Mouse (Mus musculus): Measurements from ENCODE around the gene Wasf2. TPM values are rescaled to one million over a fixed set of nuclear protein-coding genes. Genes with fewer than 3 reads are reported as not detected.

Gene Wasf2
- total RNA-seq, 2 experiments from 2014 or later = 32.0 to 33.1 TPM

DNA sequence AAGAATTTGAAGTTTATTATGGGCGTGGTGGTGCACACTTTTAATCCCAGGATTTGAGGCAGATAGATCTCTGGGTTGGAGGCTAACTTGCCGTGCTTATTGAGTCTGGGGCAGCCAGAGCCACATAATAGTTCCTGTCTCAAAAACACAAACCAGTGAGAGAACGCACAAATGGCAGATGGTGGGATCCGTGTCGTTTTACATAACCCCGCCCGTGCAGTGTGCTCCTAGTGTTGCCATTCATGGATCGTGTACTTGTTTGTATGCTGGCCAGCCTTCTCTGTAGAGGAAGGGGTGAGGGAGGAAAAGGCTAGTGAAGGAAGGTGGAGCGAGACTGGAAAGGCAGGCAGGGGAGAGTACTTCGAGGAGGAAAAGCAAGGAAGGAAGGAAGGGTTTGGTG is 26.5 kb downstream of the Wasf2 start:
- TF ChIP-seq CTCF (conservative IDR thresholded peaks at IDR 0.05) = no peak
- no peak overlapping the region for H3K4me3 ChIP-seq
- peak overlapping the region; percentile 61 for H3K27ac ChIP-seq
- peak; percentile 34 to 55 for DNase-seq (ENCODE audit: low spot score in 2 of 2)

DNA sequence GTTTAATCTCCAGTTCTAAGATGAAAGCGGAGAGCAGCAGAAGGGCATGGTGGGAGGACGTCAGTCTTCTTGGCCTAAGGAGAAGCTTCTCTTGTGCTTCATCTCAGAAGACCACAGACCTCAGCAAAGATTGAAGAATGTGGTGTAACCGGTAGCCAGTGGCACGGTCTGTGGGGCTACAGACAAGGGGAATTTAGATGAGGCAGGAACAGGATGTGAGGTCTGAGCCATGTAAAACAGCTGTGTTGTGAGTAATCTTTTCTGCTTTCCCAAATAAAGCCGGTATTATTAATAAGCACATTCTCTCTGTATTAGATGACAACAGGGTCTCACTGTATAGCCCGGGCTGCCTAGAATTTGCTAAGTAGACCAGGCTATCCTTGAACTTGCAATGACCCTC is 28.8 kb downstream of the Wasf2 start:
- no peak for DNase-seq (ENCODE audit: low spot score in 2 of 2)
- no peak for TF ChIP-seq CTCF (conservative IDR thresholded peaks at IDR 0.05)
- H3K4me3 ChIP-seq = no peak overlapping the region
- peak overlapping the region; percentile 25 for H3K27ac ChIP-seq

DNA sequence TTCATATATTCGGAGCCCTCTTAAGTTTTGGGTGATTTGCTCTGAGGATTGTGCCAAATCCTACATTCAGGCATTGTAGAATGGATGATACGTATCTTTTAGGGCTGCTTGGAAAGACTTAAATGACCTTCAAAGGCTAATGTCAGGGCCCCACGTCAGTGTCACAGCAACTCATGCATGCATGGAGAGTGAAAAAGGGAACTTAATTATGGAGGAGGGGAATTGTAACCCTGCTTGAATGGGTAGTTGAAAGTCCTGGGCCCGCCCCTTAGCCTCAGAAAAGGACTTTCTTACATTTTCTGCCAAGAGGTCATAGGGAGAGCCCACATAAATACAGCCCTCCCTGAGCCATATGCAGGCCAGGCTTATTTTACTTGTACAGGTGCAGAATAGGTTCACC is 29.3 kb downstream of the Wasf2 start:
- DNase-seq (ENCODE audit: low spot score in 2 of 2) = no peak

DNA sequence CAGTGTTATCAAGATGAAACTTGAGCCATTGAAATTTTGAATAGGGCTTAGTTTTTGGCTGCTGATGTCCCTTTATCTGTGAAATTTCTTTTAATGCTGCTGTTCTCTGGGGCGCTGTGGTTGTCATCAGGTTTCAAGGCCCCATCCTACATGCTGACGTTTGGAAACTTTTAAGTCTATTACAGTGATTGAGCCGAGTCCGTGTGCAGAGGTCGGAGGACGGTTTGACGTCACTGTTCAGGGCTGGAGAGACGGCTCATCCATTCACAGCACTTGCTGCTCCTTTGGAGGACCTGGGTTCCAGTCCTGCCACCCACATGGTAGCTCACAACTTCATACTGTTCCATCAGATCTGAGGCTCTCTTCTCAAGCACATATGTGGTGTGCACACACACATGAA is 29.9 kb downstream of the Wasf2 start:
- Histone ChIP-seq H3K27ac (peak overlapping the region; percentile 12; the same call in 1 of the 2 replicates), H3K4me3 (no peak overlapping the region)
- TF ChIP-seq CTCF (conservative IDR thresholded peaks at IDR 0.05) = no peak
- no peak for DNase-seq (ENCODE audit: low spot score in 2 of 2)

More for the DNA sequence above, 29.3 kb downstream of the Wasf2 start:
- TF ChIP-seq CTCF (conservative IDR thresholded peaks at IDR 0.05) = no peak
- H3K27ac ChIP-seq = peak overlapping the region; percentile 25; the same call in 1 of the 2 replicates
- no peak overlapping the region for H3K4me3 ChIP-seq

DNA sequence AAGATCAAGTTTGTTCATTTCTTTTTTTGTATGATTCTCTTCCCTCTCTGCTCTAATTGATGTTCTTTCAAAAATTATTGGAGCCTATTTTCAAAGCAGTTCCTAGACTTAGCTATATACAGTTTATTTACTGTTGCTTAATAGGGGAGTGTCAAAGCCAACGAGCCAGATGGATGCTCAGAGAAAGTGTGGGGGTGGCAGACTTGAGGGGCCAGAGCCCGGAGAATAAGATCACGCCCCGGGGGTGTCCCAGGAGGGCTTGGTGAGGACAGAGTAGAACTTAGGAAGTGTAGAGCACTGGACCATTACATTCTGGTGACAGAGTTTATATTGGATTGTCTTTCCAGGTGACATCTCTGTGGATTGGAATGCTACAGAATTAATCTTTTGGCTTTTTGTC is 30.5 kb downstream of the Wasf2 start:
- Histone ChIP-seq H3K4me3 (no peak overlapping the region), H3K27ac (peak overlapping the region; percentile 12; the same call in 1 of the 2 replicates)
- no peak for TF ChIP-seq CTCF (conservative IDR thresholded peaks at IDR 0.05)
- no peak for DNase-seq (ENCODE audit: low spot score in 2 of 2)

DNA sequence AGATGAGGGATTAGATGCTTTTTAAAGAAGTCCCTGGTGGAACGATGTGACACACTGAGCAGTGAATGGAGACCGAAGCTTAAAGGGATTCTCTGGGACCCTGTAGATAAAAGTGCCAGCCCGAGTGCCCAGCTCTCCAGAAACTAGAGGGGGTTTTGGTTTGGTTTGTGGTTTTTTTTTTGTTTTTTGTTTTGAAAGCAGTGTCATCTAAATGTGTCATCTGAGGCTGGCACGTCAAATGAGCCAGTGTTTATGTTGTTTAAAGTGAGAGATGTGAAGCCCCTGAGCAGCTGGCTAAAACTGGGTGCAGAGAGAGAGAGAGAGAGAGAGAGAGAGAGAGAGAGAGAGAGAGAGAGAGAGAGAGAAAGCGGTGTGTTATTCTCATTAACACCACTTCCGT is 31.9 kb downstream of the Wasf2 start:
- Histone ChIP-seq H3K27ac (no peak overlapping the region), H3K4me3 (no peak overlapping the region)
- TF ChIP-seq CTCF (conservative IDR thresholded peaks at IDR 0.05) = no peak
- DNase-seq (ENCODE audit: low spot score in 2 of 2) = no peak

DNA sequence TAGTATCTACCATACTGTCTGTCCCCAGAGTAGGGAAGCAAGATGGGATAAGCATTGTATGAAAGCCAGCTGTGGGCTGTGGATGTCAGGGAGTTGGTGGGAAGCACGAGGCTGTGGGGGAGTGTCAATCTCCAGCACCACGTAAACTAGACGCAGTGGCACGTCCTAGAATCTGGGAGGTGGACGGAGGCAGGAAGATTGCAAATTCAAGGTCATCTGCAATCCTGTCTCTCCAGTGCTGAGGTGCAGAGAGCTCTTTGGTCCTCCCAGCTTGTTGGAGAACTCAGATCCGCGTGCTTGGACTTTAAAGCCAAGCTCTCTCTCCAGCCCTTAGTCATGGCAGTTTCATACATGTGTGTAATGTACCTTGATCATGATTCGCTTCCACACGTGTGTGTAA is 36.5 kb downstream of the Wasf2 start:
- TF ChIP-seq CTCF (conservative IDR thresholded peaks at IDR 0.05) = no peak
- Histone ChIP-seq H3K27ac (no peak overlapping the region), H3K4me3 (no peak overlapping the region)
- no peak for DNase-seq (ENCODE audit: low spot score in 2 of 2)

DNA sequence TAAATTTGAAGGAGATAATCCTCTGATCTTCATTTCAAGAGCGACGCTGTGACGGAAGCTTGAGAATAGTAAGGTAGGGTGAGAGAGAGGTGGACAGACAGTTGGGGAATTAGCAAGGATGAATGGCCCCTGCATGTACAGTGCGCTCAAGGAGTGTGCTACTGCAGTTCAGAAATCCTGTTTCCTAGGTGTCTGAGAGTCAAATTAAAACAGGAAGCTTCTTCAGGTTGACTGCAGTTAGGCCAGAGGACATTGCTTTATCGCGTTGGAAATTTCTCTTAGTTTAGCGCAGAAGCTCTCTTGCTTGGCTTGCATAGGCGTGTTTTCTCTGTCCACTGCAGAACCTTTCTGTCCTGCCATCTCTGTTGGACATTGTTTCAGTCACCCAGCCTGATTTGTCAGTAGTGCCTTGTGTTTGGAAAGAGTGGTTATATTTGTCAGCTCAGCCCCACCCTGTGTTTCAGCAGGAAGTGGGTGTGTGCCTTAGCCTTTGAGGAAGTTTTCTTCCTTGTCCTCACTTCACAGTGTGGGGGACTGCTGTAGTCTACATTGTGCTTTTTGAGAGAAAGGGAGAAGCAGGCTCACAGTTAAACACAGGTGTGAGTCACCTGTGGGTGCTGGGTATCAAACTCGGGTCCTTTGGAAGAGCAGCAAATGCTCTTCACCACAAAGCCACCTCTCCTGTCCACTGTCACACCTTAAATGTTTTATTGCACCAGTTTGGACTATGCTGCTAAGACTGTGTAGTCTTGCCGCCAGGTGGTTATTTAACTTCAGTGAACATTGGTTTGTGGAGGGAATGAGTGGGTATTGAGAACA is 39.1 kb downstream of the Wasf2 start:
- no peak overlapping the region for H3K4me3 ChIP-seq
- peak overlapping the region; percentile 91 for H3K27ac ChIP-seq
- no peak for DNase-seq (ENCODE audit: low spot score in 2 of 2)
- TF ChIP-seq CTCF (conservative IDR thresholded peaks at IDR 0.05) = no peak

DNA sequence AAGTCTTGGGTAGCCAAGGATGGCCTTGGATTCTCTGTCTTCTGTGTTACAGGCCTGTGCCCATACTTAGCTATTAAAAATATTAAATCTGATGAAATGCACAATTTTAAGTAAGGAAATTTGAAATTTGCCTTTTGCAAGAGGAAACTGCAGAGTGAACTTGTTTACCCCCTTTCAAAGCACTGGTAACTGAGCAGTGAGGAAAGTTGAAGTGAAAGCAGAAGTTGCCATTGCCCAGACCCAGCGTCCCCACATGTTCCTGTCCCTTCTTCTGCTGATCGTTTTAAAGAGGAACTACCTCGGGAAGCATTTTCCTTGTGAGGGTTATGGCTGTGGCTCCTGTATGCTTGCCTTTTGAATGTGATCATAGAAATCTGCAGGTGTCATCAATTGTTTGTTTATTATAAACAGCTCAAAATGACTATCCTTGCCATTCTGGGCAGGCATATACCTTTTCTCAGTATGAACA is 39.8 kb downstream of the Wasf2 start:
- TF ChIP-seq CTCF (conservative IDR thresholded peaks at IDR 0.05) = no peak
- Histone ChIP-seq H3K4me3 (no peak overlapping the region), H3K27ac (peak overlapping the region; percentile 91)
- DNase-seq (ENCODE audit: low spot score in 2 of 2) = no peak

DNA sequence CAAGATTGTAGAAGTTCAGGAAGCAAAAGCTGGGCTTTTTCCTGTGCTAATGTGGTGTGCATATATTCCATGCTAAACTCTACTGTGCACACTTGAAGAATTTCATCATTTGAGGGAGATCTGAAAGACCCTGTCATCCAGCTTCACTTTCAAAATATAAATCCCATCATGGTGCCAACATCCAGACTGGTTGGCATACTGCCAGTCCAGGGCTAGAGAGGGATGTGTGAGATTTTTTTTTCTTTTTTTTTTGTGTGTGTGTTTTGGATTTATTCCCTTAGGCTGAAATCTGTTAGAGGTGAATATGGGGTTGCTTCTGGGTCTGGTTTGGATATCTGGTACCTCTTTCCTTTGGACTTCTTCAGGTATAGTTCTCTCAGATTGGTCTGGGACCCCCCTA is 40.3 kb downstream of the Wasf2 start:
- H3K4me3 ChIP-seq = no peak overlapping the region
- no peak for TF ChIP-seq CTCF (conservative IDR thresholded peaks at IDR 0.05)
- no peak for DNase-seq (ENCODE audit: low spot score in 2 of 2)
- peak overlapping the region; percentile 91 for H3K27ac ChIP-seq

DNA sequence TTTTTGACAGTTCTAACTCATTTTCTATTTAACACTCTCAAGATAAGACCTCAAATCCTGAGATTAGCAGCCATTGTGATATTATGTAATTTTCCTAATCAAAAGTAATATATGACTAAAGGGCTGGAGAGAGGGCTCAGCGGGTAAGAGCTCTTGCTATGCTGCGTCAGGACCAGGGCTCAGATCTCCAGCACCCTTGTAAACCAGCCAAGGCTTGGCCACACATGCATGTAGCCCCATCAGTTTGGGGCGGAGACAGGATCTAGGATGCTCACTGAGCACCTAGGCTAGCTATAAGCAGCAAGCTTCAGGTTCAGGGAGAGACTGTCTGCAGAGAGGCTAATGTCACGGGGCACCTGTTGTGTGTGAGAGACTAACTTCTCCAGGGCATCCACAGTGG is 42.1 kb downstream of the Wasf2 start:
- peak overlapping the region; percentile 91; the same call in 1 of the 2 replicates for H3K27ac ChIP-seq
- no peak for TF ChIP-seq CTCF (conservative IDR thresholded peaks at IDR 0.05)
- no peak overlapping the region for H3K4me3 ChIP-seq
- DNase-seq (ENCODE audit: low spot score in 2 of 2) = no peak

DNA sequence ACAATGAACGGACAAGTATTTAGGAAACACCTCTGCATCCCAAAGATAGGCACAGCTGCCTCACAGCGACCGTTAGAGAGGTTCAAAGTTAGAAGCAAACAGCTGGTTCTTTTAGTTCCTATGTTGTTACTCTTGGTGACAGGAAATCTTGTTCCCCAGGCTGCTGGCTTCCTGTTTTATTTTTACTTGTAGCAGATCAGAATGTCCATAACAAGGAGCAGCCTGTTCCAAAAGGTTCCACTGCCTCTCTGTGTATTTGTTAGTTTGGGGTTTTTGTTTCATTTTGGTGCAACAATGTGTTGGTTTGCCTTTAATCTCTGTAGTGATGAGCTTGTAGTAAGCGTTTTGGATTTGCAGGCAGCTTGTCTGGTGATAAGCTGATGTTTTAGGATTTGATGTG is 44.1 kb downstream of the Wasf2 start:
- DNase-seq (ENCODE audit: low spot score in 2 of 2) = no peak
- Histone ChIP-seq H3K27ac (peak overlapping the region; percentile 91), H3K4me3 (0 out of 2 replicates have a peak overlapping the region, but pooled peaks have one; percentile 13)
- no peak for TF ChIP-seq CTCF (conservative IDR thresholded peaks at IDR 0.05)

DNA sequence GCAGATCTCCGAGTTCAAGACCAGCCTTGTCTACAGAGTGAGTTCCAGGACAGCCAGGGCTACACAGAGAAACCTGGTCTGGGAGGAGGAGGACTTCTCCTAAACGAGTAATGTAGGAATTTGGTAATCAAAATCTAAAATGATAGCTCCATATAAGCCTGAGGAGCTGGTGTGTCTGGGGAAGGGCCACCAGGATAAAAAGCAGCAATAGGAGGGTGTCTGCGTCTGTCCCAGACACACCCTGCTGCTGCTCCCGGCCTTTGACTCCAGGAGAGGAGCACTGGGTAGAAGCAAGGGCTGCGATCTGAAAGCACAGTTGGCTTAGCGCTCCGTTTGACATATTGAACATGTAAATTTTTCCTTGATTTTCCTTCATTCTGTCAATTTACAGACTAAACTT is 45.0 kb downstream of the Wasf2 start:
- peak overlapping the region; percentile 91 for H3K27ac ChIP-seq
- no peak for TF ChIP-seq CTCF (conservative IDR thresholded peaks at IDR 0.05)
- H3K4me3 ChIP-seq = no peak overlapping the region
- DNase-seq (ENCODE audit: low spot score in 2 of 2) = no peak
